Mouse (Mus musculus): ENCODE measurements around the gene Crlf1.

Crlf1 gene

DNA sequence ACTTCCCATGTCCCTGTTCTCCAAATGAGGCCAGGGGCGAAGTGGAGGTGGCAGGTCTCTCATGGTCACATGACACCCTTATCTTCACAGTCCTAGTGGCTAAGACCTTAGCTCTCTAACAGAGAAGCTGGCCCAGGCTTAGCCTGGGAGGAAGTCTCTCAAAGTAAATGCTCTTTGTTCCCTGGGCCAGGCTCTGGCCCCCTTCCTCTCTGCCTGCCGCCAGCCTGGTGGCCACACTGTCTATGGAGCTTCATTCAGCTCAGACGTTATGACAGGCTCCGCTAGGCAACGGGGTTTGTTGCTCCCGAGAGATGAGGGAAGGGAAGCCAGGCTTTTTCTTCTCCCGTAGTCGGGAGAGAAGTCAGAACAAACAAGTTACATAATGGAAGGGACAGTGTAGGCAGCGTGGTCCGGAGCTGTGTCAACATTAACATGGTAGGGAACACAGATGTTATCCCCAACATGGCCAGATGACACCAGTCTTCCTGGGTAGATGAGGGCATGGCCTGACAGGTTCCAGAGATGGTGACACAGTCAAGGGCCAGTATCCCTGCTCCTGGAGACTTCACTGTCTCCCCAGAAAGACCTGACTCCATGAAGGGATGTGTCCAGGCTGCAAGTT lies 23.6 kb upstream of the Crlf1 start:
- DNase-seq = no peak

DNA sequence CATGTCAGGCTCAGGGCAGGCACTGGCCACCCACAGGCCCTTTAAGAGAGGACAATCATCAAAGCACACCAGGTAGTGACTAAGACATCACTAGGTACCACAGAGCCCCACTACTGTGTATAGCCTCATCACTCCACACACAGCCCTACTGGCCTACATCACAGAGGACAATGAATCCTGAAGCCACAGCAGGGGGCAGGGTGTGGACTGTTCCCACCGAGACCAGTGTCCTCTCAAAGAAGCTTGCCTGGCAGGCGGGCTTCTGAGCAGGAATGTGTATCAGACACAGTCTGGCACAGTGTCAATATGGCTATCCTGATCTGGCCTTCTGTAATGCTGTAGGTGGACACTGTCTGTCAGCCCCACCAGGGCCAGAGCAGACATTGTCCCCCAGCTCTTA lies 23.0 kb upstream of the Crlf1 start:
- DNase-seq = no peak

DNA sequence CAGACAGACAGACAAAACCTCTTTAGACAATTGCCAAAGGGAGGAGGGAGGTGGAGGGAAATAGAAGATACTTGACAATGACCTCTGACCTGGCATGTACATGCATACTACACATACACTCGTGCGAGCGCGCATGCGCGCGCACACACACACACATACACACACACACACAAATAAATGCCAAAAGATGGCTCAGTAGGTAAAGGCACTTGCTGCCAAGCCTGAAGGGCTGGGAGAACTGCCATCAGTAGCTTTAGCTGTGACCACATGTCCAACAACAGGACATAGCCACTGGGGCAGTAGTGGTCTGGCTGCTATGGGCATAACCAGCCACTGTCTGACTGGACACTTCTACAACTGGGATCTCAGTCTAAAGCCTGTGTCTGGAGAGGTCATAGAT lies 21.1 kb upstream of the Crlf1 start:
- DNase-seq = no peak

DNA sequence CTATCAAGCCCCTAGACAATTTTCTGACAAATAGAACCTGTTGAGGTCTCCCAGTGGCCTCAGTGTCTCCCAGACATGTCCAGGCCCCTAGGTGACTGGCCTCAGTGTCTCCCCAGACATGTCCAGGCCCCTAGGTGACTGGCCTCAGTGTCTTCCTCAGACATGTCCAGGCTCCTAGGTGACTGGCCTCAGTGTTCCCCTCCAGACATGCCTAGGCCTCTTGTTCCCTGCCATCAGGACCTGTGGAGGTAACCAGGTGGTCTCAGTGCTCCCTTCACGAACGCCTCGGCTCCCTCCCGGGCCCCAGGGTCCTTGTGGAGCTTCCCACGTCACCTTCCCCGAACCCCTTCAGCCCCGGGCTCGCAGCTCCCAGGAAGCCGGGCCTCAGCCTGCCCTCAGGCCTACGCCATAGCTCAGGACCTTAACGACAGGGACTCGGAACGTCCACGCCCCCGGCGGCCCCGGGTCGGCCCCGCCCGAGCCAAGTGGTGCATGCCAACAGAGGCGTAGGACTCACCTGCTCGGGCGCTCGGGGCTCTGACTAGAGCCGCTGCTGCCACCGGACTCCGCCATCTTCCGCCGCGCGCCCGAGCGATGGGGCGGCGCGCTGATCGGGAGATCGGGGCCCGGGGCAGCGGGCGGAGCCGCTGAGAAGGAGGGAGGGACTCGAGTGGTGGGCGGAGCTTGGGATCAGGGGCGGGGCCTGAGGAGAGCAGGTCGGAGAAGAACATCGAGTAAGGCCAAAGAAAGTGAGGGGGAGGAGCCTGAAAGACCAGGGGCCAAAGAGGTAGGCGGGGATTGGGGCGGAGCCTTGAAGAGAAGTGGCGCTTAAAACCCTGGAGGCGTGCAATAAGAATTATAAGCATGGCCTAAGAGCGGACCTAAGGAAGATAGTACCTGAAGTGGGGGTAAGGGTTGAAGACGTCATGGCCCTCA lies 16.4 kb upstream of the Crlf1 start, which contains the start of gene Klhl26:
Gene Klhl26 (minus strand): TSS at position 636 of the 936 bp plus-strand sequence.
- peak; percentile 98 to 99 for DNase-seq

DNA sequence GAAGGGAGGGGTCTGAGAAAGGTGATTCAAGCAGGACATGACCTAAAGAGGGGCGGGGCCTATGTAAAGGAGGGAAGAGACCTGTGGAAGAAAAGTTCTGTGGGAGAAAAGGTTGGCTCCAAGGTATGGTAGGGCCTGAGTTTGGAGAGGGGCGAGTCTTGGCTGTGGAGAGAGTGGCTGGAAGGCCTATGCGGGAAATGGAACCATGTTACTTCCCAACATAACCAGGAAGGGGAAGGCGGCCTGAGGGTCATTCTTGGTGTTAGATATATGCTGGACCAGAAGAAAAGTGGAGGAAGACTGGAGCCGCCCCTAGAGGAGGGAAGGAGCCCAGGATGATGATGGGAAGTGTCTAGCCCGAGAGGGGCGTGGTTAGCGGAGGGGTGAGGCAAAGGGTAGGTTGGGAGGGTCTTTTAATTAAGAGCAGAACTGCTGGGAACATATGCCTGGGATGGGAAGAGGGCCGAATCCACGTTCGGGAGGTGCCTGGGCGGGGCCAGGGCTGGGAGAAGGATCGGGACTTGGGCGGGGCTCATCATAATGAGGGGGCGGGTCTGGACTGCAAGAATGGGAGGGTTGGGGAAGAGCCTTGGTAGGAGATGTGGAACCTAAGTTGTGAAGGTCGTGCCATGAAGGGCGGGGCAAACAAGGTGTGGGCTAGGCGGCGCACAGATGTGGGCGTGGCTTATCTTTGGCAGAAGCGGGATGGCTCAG lies 15.5 kb upstream of the Crlf1 start:
- DNase-seq = peak; percentile 33 to 61

DNA sequence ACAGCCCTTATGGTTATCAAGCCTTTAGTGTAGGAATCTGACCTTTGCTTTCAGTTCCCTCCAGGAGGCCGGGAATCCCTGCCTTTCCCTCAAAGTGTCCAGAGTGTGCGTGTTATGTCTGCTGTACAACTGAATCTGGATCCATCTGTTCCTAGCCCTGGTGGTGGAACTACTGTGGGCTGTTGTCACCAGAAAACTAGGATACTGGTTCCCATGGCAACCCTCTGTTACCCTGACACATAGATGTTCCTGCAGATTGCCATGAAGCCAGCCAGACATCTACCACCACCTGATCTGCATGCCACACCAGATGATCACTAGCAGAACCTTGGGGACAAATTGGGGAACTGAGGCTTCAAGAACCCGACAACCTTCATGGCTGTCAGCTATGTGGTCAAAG lies 11.1 kb upstream of the Crlf1 start:
- DNase-seq = no peak

DNA sequence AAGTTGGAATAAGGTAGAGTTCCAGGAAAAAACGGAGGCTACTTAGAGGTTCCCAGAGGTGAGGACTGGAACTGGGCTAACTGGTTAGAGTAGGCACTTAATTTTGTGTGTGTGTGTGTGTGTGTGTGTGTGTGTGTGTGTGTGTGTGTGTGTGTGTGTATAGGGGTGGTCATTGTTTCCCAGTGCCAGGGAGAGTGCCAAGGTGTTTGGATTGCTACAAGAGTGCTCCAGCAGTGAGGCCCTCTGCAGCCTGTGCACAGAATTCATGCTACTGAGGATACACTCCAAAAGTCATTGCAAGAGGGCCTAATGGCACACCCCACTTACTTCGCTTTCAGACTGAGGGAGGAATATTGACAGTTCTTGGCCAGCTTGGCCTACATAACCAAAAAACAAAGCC lies 10.0 kb upstream of the Crlf1 start:
- DNase-seq = no peak

DNA sequence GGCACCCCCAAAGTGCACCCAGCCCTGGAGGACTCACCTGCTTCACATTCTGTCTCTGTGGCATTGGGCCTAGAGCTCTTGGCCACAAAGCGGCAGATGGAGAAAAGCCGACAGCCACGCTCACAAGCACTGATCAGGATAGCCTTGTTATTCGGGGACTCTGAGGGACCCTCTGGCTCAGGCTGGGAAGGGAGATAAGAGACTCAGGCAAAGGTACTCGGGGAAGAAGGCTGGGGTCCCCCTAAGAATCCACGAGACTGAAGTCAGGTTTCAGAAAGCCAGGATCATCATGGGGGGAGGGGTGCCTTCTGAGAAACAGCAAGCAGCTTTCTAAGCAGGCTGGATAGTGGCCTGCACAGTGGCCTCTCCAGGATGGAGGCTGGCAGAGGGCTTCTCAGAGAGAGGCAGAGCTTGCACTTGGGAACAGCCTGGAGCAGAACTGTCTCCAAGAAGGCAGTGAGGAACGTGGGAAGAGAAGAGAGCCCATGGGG lies 6.7 kb upstream of the Crlf1 start:
- DNase-seq = no peak

DNA sequence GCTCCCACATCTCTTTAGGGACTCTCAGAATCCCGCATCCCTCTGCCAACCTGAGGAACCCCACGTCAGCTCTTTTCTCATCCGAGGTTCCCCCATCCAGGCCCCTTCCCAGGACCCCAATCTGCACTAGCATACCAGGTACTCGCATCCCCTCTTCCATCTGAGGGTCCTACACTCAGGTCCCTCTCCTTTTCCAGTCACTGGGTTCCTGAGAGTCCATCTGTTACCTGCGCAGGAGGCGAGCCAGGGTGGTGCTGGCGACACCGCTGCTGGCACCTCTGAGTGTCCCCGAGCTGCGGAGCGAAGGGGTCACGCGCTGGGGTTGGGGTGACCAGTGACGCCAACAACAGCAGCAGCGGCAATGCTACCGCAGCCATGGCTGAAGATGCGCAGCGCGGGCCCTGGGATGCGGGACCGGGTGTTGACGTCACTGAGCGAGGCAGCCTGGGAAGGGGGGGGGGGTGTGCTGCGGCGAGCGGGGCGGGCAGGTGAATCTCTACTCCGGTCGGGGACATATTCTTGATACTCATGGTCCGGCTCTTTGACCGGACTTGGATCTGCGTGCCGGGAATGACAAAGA lies 5.9 kb upstream of the Crlf1 start, which contains the start of gene Tmem59l:
Gene Tmem59l (minus strand): TSS at position 418 of the 580 bp plus-strand sequence.
- no peak for DNase-seq

DNA sequence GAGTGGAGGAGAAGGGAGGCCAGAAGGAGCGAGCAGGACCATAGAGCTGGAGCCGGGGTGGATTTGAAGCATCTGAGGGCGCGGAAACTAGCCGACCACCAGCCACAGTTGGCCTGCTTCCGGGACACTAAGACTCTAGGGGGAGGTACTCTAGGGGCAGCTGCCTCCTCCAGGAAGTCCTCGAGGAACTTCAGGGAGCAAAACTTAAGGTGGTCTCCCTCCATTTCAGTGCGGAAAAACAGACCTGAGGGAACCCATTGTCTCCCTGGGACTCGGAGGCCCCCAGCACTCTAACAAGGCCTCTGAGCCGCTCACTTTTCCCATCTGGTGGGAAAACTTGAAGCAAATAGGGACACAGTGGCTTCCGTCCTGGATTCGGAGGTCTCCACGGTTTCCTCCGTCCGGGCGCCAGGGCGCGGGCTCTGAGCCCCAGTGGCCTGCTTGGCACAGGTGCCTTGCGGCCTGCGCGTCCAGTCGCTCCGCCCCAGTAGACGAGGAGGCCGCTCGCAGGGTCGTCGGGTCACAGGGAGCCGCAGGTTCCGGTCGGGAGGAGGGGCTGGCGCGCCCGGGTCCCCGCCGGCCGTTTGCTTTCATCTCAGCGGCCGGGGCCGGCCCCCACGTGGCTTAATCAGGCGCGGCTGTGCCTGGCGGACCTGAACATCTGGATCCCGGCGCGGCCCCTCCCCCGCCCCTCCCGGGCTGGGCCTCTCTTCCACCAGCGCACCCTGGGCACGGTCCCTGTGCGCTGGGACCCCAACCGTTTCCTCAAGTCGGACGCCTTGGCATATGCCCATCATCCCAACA lies 4.8 kb upstream of the Crlf1 start:
- peak; percentile 35 to 76 for DNase-seq

DNA sequence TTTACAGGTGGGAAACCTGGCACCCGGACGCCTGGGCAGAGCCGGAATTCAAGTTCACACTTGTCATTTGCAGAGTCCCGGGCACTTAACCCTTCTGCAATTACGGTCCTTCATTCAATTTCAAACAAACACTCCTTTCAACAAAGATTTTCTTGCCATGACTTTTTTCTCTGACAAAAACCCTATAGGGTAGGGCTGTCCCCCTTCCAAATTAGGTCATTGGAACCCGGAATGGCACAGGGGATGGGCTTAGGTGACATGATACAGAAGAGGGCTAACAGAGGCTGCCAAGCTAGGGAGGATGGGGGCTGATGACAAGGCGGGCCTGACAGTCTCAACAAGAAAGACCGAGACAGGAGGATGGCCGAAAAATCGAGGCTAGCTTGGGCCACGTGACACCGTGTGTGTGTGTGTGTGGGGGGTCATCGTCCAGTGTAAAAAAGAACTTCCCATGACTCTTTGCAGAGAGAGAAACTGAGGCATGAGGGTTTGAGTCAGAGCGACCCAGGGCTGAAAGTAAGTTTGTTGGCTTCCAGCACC lies 4.0 kb upstream of the Crlf1 start:
- no peak for DNase-seq

DNA sequence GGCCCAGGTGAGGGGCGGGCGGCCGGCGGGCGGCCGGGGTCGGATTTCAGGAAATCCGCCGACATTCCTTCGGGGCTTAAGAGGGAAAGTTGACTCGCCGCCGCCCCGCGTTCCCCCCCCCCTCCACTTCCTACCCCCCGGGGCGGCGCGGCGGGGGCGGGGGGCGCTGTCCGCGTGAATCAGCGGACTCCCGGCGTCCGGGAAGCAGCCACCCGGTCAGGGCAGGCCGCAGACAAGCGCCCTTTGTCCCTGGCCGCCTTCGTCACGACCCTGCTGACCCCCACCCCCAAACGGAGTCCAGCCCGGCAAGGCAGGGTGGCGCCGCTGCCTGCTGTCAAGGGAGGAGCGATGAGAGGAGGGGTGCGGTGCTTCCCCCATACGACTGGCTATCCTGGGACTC lies 3.4 kb upstream of the Crlf1 start:
- peak; percentile 13 to 62 for DNase-seq

DNA sequence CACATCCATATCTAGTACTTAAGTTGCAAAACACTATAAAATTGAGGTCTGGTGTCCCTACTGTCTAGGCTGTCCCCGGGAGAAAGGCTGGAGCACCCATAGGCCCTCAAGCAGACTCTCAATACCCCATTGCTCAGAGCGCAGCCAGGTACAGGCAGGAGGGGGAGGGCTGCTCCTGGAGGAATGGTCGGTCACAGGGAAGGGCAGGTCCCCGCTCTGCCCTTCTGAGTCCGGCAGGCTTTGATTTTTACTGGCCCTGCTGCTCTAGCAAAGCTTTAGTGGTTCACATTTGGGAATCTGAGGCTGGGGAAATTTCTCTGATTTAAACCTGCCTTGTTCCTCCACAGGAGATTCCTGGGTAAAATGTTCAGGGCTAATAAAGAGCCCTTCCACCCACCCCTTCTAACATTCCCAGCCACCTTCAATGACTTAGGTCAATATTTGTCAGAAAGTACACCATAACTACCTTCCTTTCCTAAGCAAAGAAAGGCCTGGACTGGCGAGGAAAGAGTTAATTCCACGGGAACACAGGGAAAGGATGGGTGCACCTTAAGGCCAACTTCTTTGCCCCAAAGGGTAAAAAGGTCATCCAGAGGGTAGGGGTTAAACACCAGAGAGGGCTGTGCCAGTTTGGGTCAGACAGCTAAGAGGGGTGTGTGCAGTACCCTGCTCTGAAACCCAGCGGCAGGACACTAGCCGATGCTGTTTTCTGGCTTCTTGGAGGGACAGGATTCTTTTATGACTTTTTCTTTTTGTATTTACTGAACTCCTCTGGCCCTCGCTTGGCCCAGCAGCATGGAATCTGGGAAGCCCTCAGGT lies 2.7 kb upstream of the Crlf1 start:
- DNase-seq = no peak

DNA sequence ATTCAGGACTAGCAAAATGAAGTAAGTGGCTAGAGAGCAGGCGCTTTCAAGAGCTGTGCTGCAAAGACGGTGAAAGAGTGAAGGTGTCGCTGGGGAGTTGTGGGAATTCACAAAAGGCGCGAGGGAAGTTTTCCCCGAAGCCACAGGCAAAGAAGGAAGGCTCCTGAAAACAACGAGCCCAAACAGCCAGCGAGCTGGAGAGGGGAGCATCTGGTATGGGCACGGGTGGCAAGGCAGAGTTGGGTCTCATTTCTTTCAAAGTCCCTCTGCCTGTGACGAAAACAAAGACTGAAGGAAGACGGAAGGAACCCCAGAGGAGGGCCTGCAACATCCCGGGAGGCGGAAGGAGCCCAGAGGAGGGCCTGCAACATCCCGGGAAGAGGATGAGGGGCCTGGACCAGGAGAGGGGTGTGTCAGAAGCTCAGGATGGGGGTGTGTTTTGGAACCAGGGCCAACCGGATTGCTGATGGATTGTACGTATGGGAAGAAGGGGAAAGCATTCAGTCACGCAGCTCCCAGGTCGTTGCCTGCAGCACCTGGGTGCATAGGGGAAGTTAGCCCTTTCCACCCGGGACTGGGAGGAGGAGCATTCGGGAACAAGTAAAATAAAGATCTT lies 2.0 kb upstream of the Crlf1 start:
- DNase-seq = no peak

DNA sequence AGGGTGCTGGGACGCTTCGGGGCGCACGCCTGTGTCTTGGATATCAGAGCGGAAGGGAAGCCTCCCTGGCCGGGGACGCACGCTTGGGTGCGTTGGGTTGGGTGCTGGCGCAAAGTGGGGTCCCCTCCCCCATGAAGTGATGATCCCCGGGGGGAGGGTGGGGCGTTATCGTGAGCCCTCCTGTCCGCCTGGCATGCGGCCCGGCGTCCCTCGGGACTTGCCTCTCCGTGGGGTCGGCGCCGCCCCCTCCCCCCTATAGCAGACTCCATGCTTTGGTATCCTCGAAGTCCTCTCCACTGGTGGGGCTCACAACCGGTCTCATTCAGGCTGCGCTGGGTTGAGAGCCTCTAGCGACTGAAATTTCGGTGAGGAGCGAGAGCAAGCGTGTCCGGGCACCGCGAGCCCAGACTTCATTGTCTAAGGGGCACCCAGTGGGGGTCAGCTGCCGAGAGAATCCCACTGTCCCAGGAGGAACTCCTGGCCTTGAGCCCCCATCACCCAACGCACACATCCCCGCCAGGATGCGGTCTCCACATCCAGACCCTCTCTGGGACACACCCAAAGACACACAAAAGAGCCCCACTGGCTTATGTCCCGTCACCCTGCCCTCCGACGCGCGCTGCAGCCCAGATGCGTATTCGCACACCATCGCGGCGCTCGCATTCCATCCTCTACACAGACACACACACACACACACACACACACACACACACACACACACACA lies 896 bp downstream of the Crlf1 start:
- DNase-seq = peak in 1 of 2 experiments; percentile 39

DNA sequence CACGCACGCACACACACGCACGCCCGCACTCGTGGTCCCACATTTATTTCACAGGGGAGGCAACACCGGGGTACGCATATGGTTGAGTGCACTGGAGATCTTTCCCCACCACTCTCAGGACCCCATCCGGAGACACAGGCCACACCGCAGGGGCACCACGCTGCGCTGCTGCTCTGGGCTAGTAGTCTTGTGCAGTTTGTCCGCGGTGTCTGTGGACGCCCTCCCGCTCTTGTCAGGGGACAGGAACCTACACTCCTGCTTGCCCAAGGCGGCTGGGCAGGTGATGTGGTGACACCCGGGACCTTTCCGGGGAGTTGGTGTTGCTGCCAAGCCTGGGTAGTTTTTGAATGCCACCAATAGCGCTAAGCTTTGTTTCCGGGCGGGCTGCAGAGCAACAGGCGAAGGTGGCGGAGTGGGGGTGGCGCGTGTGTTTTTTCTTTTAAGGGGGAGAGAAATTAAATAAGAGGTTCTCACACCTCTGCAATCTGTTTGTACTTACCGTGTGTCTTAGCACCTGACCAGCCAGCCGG lies 1.5 kb downstream of the Crlf1 start:
- no peak for DNase-seq

DNA sequence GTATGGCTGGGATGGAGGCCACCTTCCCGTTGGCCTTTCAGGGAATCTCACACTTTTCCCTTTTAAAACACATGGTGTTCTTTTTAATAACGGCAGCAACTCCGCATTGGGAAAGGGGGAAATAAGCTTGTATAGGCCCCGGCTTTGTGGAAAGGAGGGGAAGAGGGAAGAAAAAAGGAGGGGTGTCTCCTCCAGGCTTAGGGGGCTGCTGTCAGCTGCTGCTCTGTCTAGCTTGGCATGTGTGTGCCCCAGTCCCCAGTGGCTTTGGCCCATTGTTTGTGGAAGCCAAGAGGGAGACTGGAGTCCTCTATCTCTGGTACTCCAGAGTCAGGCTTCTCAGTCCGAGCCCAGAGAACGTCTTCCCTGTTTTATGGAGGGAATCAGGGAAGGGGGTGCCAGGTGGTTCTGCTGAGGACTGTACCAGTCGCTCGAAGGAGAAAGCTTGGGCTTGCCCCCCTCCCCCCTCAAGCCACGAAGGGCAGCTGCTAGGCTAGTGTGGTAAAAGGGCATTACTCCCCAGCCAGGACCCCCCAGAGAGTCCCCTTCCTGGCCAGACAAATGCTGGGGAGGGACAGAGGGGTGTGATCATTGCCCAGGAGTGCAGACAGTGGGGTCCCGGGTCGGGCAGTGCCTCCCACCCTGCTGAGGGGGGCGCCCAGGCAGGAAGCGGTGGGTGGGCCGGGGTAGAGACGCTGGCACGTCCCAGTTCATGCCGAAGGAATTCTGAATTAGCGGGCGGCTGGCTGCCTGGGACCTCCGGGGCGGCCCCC lies 2.2 kb downstream of the Crlf1 start:
- no peak for DNase-seq

DNA sequence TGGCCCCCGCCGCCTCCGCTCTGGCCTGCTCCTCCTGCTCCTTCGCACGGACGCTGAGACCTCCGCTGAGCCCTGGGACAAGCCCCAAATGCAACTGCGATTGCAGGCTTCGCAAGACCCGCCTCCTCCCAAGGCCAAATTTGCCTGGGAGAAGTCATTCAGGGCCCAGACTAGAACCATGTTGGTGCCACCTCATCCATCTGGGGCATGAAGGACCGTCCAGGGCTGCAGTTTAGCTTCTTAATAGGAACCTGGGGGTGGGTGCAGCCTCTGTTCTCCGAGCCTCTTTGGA lies 2.8 kb downstream of the Crlf1 start:
- DNase-seq = no peak

Measured in kidney, postnatal 25 days (tissue).